Mouse (Mus musculus): ENCODE results near the gene Nos1. TPM values are rescaled to one million over a fixed set of nuclear protein-coding genes. Genes with fewer than 3 reads are reported as not detected.

The Nos1 gene
- polyA plus RNA-seq, 1 experiment from 2014 or later, result 0.25 TPM

DNA sequence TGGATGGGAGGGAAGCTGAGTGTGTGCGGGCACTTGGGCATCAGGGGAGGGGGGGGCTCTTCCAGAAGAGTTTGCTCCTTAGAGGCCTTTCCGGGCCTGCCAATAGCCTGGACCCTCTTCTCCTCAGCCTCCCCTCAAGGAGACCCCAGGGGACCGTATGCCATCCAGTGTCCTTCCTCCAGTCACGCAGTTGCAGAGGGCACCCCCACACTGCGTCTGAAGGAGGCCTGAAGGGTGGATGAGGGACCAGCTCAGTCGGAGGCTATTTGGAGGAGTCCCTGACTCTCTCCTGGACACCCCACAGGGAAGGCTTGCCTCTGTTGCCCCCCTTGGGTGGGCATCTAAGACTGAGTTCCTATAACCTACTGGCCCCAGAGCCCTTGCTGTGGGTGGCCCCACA is 346 bp downstream of the Nos1 start:
- Histone ChIP-seq H3K9me3 (replicated peaks; ENCODE audit: control insufficient read depth, low read length) (no peaks in the 10 kb centered on the region), H3K27ac (replicated peaks; ENCODE audit: low read depth, low read length) (no peak overlapping the region), H3K4me2 (ENCODE audit: low read depth, low read length) (no peak overlapping the region; the same call in 1 of the 2 replicates), H3K4me3 (ENCODE audit: low read depth, low read length) (no peak overlapping the region), H3K27me3 (ENCODE audit: control insufficient read depth, insufficient read depth, low read length) (no peaks in the 10 kb centered on the region), H3K9ac (replicated peaks; ENCODE audit: low read length) (no peak overlapping the region; the same call in 1 of the 2 replicates), H3K4me1 (ENCODE audit: control insufficient read depth, insufficient read depth, low read length) (peaks cover 6% of the 10 kb centered on the region; the same call in 1 of the 2 replicates), H3K36me3 (replicated peaks; ENCODE audit: control insufficient read depth, insufficient read depth, low read depth, low read length) (no peaks in the 10 kb centered on the region)
- 51% methylated on average over 6 of the region's 6 CpGs for WGBS
- ATAC-seq (replicated peaks; ENCODE audit: insufficient number of reproducible peaks, low FRiP score, low TSS enrichment, low read depth) (peak; percentile 63; the same call in 1 of the 2 replicates), DNase-seq (ENCODE audit: low spot score) (no peak)

DNA sequence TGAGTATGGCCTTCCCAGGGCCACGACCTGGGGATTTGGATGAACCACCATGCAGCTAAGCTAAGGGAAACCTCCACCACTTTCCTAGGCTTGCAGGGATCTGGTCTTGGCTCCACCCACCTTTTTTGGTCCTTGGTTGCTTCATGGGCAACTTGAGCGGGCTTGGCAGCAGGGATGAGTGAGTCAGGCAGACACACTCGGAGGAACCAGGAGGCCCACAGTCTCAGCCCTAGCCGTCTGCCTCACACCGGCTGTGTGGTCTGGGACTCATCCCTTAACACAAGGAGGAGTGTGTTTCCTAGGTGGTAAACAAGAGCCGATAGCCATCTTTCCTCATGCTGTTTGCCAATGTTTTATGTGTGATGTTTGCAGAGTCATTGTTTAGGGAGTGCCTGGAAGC is 9.2 kb downstream of the Nos1 start:
- Histone ChIP-seq H3K36me3 (replicated peaks; ENCODE audit: control insufficient read depth, insufficient read depth, low read depth, low read length) (no peaks in the 10 kb centered on the region), H3K4me3 (ENCODE audit: low read depth, low read length) (no peak overlapping the region), H3K9ac (replicated peaks; ENCODE audit: low read length) (no peak overlapping the region), H3K4me1 (ENCODE audit: control insufficient read depth, insufficient read depth, low read length) (no peaks in the 10 kb centered on the region), H3K27ac (replicated peaks; ENCODE audit: low read depth, low read length) (no peak overlapping the region), H3K9me3 (replicated peaks; ENCODE audit: control insufficient read depth, low read length) (no peaks in the 10 kb centered on the region), H3K4me2 (ENCODE audit: low read depth, low read length) (no peak overlapping the region), H3K27me3 (ENCODE audit: control insufficient read depth, insufficient read depth, low read length) (no peaks in the 10 kb centered on the region)
- no peak for DNase-seq (ENCODE audit: low spot score)
- WGBS, result 74% methylated on average over 6 of the region's 6 CpGs
- no peak for ATAC-seq (replicated peaks; ENCODE audit: insufficient number of reproducible peaks, low FRiP score, low TSS enrichment, low read depth)

DNA sequence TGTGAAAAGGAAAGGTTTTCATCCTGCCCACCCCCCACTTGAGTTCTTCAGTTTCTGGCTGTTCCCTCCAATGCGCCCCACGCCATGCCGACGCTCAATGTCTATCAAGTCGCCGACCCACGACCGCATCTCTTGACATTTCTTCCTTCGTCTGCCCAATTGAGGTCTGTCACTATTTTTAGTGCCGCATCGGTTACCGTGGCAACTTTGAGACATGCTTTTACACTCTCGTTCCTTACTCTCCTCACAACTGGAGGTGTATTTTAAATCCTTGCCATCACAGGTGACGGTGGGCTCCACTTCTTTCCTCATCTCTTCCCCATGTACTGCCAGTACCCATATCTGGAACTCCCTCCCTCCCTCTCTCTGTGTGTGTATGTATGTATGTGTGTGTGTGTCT is 11.0 kb downstream of the Nos1 start:
- H3K4me3 ChIP-seq (ENCODE audit: low read depth, low read length), result no peak overlapping the region
- no peak overlapping the region for H3K9ac ChIP-seq (replicated peaks; ENCODE audit: low read length)
- no peaks in the 10 kb centered on the region for H3K36me3 ChIP-seq (replicated peaks; ENCODE audit: control insufficient read depth, insufficient read depth, low read depth, low read length)
- WGBS, result 84% methylated on average over 14 of the region's 14 CpGs
- H3K4me1 ChIP-seq (ENCODE audit: control insufficient read depth, insufficient read depth, low read length), result no peaks in the 10 kb centered on the region
- DNase-seq (ENCODE audit: low spot score), result no peak
- no peaks in the 10 kb centered on the region for H3K9me3 ChIP-seq (replicated peaks; ENCODE audit: control insufficient read depth, low read length)
- H3K27ac ChIP-seq (replicated peaks; ENCODE audit: low read depth, low read length), result no peak overlapping the region
- no peak overlapping the region for H3K4me2 ChIP-seq (ENCODE audit: low read depth, low read length)
- no peak for ATAC-seq (replicated peaks; ENCODE audit: insufficient number of reproducible peaks, low FRiP score, low TSS enrichment, low read depth)
- H3K27me3 ChIP-seq (ENCODE audit: control insufficient read depth, insufficient read depth, low read length), result no peaks in the 10 kb centered on the region

DNA sequence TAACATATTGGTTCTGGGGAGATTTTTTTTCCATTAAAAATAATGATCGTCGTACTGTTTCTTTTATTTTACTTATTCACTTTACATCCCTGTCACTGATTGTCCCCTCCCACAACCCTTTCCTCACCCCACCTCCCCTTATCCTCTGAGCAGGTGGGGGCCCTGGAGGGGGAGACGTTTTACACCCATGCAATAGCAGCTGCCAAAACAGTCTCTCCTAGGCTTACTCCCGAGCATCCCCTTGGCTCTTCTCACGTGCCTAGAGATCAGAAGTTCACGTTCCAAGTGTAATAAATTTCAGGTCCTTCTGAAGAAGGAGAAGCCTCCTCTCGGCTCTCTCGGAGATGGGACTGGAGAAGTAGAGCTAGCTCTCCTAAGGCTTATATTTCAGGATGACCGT is 20.0 kb downstream of the Nos1 start:
- H3K4me2 ChIP-seq (ENCODE audit: low read depth, low read length), result no peak overlapping the region
- no peaks in the 10 kb centered on the region for H3K4me1 ChIP-seq (ENCODE audit: control insufficient read depth, insufficient read depth, low read length)
- no peaks in the 10 kb centered on the region for H3K27me3 ChIP-seq (ENCODE audit: control insufficient read depth, insufficient read depth, low read length)
- WGBS, result 78% methylated on average over 9 of the region's 9 CpGs
- H3K9ac ChIP-seq (replicated peaks; ENCODE audit: low read length), result no peak overlapping the region
- no peaks in the 10 kb centered on the region for H3K36me3 ChIP-seq (replicated peaks; ENCODE audit: control insufficient read depth, insufficient read depth, low read depth, low read length)
- H3K27ac ChIP-seq (replicated peaks; ENCODE audit: low read depth, low read length), result no peak overlapping the region
- no peaks in the 10 kb centered on the region for H3K9me3 ChIP-seq (replicated peaks; ENCODE audit: control insufficient read depth, low read length)
- no peak overlapping the region for H3K4me3 ChIP-seq (ENCODE audit: low read depth, low read length)
- DNase-seq (ENCODE audit: low spot score) (no peak), ATAC-seq (replicated peaks; ENCODE audit: insufficient number of reproducible peaks, low FRiP score, low TSS enrichment, low read depth) (no peak)

DNA sequence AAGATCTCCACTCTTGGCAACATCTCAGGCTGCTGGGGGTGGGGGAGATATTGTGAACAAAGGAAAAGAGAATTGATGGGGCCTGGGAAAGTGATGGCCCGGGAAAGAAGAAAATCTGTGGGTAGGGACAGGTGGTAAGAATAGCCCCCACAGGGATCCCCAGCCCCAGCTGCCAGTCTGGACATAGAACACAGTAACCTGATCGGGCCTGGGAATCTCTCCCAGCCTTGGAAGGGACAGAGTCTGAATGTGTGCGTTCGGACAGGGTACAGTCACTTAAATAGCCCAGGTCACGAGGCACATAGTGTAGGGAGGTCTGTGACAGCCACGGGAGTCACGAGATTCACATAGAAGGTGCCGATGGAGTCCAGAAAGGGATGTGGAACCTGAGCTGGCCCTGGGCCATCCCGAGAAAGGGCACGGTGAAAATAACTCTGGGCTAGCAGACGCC is 21.3 kb downstream of the Nos1 start:
- Histone ChIP-seq H3K9me3 (replicated peaks; ENCODE audit: control insufficient read depth, low read length) (no peaks in the 10 kb centered on the region), H3K9ac (replicated peaks; ENCODE audit: low read length) (no peak overlapping the region), H3K27ac (replicated peaks; ENCODE audit: low read depth, low read length) (no peak overlapping the region), H3K4me3 (ENCODE audit: low read depth, low read length) (no peak overlapping the region), H3K27me3 (ENCODE audit: control insufficient read depth, insufficient read depth, low read length) (no peaks in the 10 kb centered on the region), H3K4me1 (ENCODE audit: control insufficient read depth, insufficient read depth, low read length) (no peaks in the 10 kb centered on the region), H3K4me2 (ENCODE audit: low read depth, low read length) (no peak overlapping the region), H3K36me3 (replicated peaks; ENCODE audit: control insufficient read depth, insufficient read depth, low read depth, low read length) (no peaks in the 10 kb centered on the region)
- no peak for DNase-seq (ENCODE audit: low spot score)
- ATAC-seq (replicated peaks; ENCODE audit: insufficient number of reproducible peaks, low FRiP score, low TSS enrichment, low read depth), result no peak
- 81% methylated on average over 11 of the region's 11 CpGs for WGBS

DNA sequence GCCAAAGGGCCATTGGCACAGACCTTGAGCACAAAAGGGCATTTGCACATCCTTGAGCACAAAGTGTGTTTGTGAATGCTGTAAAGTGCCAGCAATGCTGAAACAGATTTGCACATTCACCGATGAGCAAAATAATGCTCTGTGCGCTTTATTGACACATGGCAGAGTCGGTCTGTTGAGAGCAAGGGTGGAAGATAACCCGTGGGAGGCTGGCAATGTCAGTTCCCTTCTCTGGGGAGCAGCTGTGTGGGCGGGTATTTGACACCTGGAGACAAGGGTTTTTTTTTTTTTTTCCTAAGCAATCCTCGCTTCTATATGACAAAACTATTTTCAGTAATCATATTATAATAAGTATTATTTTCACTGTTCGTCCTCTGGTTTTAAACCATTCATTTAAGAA is 22.7 kb downstream of the Nos1 start:
- Histone ChIP-seq H3K4me3 (ENCODE audit: low read depth, low read length) (no peak overlapping the region), H3K4me2 (ENCODE audit: low read depth, low read length) (no peak overlapping the region), H3K36me3 (replicated peaks; ENCODE audit: control insufficient read depth, insufficient read depth, low read depth, low read length) (no peaks in the 10 kb centered on the region), H3K27me3 (ENCODE audit: control insufficient read depth, insufficient read depth, low read length) (no peaks in the 10 kb centered on the region), H3K9me3 (replicated peaks; ENCODE audit: control insufficient read depth, low read length) (no peaks in the 10 kb centered on the region), H3K9ac (replicated peaks; ENCODE audit: low read length) (no peak overlapping the region), H3K27ac (replicated peaks; ENCODE audit: low read depth, low read length) (no peak overlapping the region), H3K4me1 (ENCODE audit: control insufficient read depth, insufficient read depth, low read length) (no peaks in the 10 kb centered on the region)
- DNase-seq (ENCODE audit: low spot score) (no peak), ATAC-seq (replicated peaks; ENCODE audit: insufficient number of reproducible peaks, low FRiP score, low TSS enrichment, low read depth) (no peak)
- WGBS, result 68% methylated on average over 7 of the region's 7 CpGs

DNA sequence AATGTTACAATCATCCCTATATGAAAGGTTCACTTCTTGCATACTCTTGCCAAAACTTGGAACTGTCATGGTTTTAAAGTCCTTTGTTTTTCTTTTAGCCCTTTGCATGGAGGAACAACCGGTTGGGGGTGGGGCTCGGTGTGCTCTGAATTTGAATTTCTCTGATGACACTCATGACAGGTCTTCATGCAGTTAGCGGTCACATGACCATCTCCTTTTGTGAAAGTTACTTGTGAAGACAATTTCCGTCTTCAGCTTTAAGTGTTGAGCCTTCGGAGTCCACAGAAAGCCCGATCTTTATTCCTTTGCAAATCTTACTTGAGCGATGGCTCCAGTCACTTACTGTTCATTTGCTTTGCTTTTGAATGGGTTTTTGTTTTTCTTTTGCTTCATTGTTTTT is 30.1 kb downstream of the Nos1 start:
- H3K36me3 ChIP-seq (replicated peaks; ENCODE audit: control insufficient read depth, insufficient read depth, low read depth, low read length), result no peaks in the 10 kb centered on the region
- ATAC-seq (replicated peaks; ENCODE audit: insufficient number of reproducible peaks, low FRiP score, low TSS enrichment, low read depth), result no peak
- no peak overlapping the region for H3K9ac ChIP-seq (replicated peaks; ENCODE audit: low read length)
- no peaks in the 10 kb centered on the region for H3K27me3 ChIP-seq (ENCODE audit: control insufficient read depth, insufficient read depth, low read length)
- no peaks in the 10 kb centered on the region for H3K4me1 ChIP-seq (ENCODE audit: control insufficient read depth, insufficient read depth, low read length)
- no peak for DNase-seq (ENCODE audit: low spot score)
- 95% methylated on average over 7 of the region's 7 CpGs for WGBS
- no peaks in the 10 kb centered on the region for H3K9me3 ChIP-seq (replicated peaks; ENCODE audit: control insufficient read depth, low read length)
- H3K4me2 ChIP-seq (ENCODE audit: low read depth, low read length), result no peak overlapping the region
- H3K27ac ChIP-seq (replicated peaks; ENCODE audit: low read depth, low read length), result no peak overlapping the region
- no peak overlapping the region for H3K4me3 ChIP-seq (ENCODE audit: low read depth, low read length)

DNA sequence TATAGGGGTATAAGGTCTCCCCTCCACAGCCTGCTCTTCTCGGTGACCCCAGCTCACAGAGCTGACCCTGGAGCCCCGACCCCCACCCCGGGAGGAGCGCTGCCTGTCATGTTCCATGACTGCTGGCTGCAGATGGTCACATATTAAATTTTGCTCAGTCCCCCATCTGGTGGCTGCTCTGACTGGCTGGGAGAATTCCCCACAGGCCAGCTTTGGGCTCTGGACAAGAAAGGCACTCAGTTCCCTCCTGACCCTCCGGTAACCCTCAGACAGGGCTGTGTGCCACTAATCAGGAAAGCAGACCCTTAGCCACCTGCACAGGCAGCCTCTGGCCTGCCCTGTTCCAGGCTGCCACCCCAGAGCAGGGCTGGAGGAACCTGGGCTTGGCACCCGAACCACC is 38.0 kb downstream of the Nos1 start:
- Histone ChIP-seq H3K4me2 (ENCODE audit: low read depth, low read length) (no peak overlapping the region), H3K27me3 (ENCODE audit: control insufficient read depth, insufficient read depth, low read length) (no peaks in the 10 kb centered on the region), H3K36me3 (replicated peaks; ENCODE audit: control insufficient read depth, insufficient read depth, low read depth, low read length) (no peaks in the 10 kb centered on the region), H3K9me3 (replicated peaks; ENCODE audit: control insufficient read depth, low read length) (no peaks in the 10 kb centered on the region), H3K4me1 (ENCODE audit: control insufficient read depth, insufficient read depth, low read length) (no peaks in the 10 kb centered on the region), H3K4me3 (ENCODE audit: low read depth, low read length) (no peak overlapping the region), H3K27ac (replicated peaks; ENCODE audit: low read depth, low read length) (no peak overlapping the region), H3K9ac (replicated peaks; ENCODE audit: low read length) (no peak overlapping the region)
- 63% methylated on average over 6 of the region's 6 CpGs for WGBS
- DNase-seq (ENCODE audit: low spot score) (no peak), ATAC-seq (replicated peaks; ENCODE audit: insufficient number of reproducible peaks, low FRiP score, low TSS enrichment, low read depth) (no peak)
